Mouse (Mus musculus): ENCODE results near the gene Slc6a12. TPM values are rescaled to one million over a fixed set of nuclear protein-coding genes. Genes with fewer than 3 reads are reported as not detected.
A peak's percentile ranks its signal among the peaks of the same experiment; 100 is the strongest.

Slc6a12 gene
- polyA plus RNA-seq, 1 experiment from 2014 or later: 0.44 TPM

DNA sequence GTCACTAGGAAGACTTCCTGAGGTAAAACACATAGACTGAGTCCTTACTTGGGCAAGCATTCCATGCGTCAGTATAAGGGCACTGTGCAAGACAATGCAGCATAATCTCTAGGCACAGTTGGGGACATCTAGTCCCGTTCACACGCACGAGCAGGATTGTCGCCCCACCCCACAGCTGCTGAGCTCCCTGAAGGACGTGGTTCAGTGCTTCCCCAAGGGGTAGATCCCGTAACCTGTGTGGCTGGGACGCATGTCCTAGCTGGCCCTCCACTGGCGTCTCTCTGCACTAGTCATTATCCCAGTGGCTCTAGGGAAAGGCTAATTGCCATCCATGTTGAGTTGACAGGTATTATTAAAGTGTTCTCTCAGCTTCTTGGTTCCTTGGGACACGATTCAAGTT lies 39.2 kb downstream of the Slc6a12 start:
- ATAC-seq (replicated peaks; ENCODE audit: low FRiP score): no peak
- Histone ChIP-seq H3K36me3 (no peaks in the 10 kb centered on the region), H3K4me3 (replicated peaks) (no peak overlapping the region), H3K9me3 (replicated peaks) (no peaks in the 10 kb centered on the region), H3K27ac (no peak overlapping the region), H3K4me1 (no peaks in the 10 kb centered on the region), H3K9ac (no peak overlapping the region), H3K4me2 (no peak overlapping the region), H3K27me3 (peaks cover 2% of the 10 kb centered on the region; the same call in 1 of the 2 replicates)
- 47% methylated on average over 10 of the region's 10 CpGs for WGBS

- Histone ChIP-seq H3K27ac (no peak overlapping the region), H3K9me3 (replicated peaks) (no peaks in the 10 kb centered on the region), H3K4me1 (no peaks in the 10 kb centered on the region), H3K9ac (no peak overlapping the region), H3K27me3 (peaks cover 2% of the 10 kb centered on the region; the same call in 1 of the 2 replicates), H3K4me3 (replicated peaks) (no peak overlapping the region), H3K4me2 (no peak overlapping the region), H3K36me3 (no peaks in the 10 kb centered on the region)
- WGBS: 87% methylated on average over 3 of the region's 3 CpGs
- no peak for ATAC-seq (replicated peaks; ENCODE audit: low FRiP score)
Observed at GRCm38 (mm10) chr6:121385397-121385796, 42.5 kb downstream of the Slc6a12 start.

DNA sequence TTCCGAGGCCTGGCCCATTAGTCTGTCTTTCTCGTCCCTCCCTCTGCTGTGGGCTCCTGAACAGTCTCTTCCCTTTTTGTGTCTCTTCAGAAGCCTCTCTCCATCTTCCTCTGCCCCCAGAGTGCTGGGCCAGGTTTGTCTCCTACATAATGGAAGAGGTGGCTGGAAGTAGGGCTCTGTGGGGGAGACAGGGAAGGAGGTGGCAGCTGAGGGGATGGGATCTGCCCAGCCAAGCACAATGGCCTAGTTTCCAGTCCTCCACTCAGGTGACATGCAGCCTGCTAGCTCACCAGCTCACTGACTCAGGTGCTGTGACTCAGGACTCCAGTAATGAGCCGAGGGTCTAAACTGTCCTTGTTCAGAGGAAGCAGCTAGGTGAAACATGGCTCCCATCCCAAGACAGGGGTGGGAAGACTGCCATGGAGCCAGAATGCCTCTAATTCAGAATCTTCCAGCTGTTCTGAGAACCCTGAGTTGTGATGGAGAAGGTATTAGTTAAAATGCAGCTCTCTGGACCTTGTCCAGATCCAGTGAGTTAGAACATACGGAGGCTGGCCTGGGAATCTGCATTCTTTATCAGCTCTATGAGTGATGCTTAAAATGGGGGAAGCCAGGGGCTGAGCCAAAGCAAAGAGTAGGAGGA lies 49.9 kb downstream of the Slc6a12 start:
- H3K27ac ChIP-seq: no peak overlapping the region
- ATAC-seq (replicated peaks; ENCODE audit: low FRiP score): no peak

DNA sequence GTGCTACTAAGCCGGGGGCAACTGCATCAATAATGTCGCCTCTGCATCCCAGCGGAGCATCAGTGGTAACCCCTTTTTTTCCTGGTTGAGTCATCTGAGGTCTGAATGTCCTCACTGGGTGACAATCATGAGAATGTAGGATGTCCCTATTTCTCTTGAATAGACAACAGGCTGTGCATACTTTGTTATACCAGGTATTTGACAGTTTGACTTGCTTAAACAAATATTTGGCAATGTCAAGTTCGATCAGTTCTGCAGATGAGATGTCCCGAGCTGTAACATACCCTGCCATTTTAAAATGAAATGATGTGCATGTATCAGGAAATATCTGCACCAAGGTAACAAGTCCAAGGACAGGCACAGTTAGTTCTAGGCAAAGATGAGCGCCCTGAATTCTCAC lies 58.3 kb downstream of the Slc6a12 start:
- Histone ChIP-seq H3K9ac (no peak overlapping the region), H3K9me3 (replicated peaks) (no peaks in the 10 kb centered on the region), H3K27me3 (no peaks in the 10 kb centered on the region), H3K4me2 (no peak overlapping the region), H3K36me3 (no peaks in the 10 kb centered on the region), H3K4me1 (no peaks in the 10 kb centered on the region), H3K27ac (no peak overlapping the region), H3K4me3 (replicated peaks) (no peak overlapping the region)
- WGBS: 86% methylated on average over 6 of the region's 6 CpGs
- ATAC-seq (replicated peaks; ENCODE audit: low FRiP score): no peak

More for the DNA sequence above, 49.9 kb downstream of the Slc6a12 start:
- no peak overlapping the region for H3K4me3 ChIP-seq (replicated peaks)
- H3K27me3 ChIP-seq: no peaks in the 10 kb centered on the region
- no peak overlapping the region for H3K4me2 ChIP-seq
- no peak overlapping the region for H3K9ac ChIP-seq
- no peaks in the 10 kb centered on the region for H3K9me3 ChIP-seq (replicated peaks)
- no peaks in the 10 kb centered on the region for H3K4me1 ChIP-seq
- WGBS: 85% methylated on average over 4 of the region's 4 CpGs
- H3K36me3 ChIP-seq: no peaks in the 10 kb centered on the region

DNA sequence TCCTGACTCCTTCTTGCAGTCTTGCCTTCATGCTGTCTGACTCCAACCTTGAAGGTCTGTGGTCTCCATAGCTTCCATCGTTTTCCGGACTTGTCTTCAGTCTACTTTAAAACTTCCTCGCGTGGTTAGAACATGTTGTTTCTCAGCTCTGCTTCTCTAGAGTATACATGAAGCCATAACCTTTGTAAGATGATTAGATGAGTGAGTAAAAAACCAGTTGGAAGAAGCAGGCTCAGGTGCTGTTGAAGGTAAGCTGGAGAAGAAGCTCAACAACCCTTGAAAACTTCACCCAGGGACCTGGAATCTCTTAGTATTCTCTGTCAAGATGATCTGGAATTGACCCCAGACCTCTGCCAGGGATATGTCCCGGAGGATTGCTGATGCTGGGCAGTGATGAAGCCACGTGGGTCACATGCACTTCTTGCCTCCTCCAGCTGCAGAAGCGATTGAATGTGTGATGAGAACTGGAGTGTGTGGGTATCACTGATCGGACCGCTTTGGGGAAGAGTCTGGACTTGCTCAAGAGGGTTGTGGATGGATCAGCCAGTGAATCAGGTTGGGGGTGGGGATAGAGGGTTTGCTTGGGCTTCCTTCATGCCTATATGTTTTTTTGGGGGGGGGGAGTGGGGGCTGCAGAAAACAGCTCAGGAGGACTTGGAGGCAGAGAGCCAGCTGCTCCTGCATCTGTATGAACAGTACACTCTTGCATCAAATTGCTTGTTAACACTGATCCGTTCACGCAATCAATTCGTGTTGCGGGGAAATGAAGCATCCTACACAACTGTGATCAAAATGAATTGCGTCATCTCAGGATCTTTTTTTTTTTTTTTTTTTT lies 59.2 kb downstream of the Slc6a12 start:
- H3K4me3 ChIP-seq (replicated peaks): no peak overlapping the region

GRCm38 (mm10) chr6:121402661-121403244 lies 59.9 kb downstream of the Slc6a12 start:
- ATAC-seq (replicated peaks; ENCODE audit: low FRiP score): no peak
- no peak overlapping the region for H3K27ac ChIP-seq
- H3K4me2 ChIP-seq: no peak overlapping the region
- WGBS: 86% methylated on average over 8 of the region's 8 CpGs
- H3K36me3 ChIP-seq: no peaks in the 10 kb centered on the region
- H3K9me3 ChIP-seq (replicated peaks): no peaks in the 10 kb centered on the region
- 0 out of 2 replicates have a peak, but pooled peaks cover 4% of the 10 kb centered on the region for H3K4me1 ChIP-seq
- no peak overlapping the region for H3K9ac ChIP-seq
- no peaks in the 10 kb centered on the region for H3K27me3 ChIP-seq
- no peak overlapping the region for H3K4me3 ChIP-seq (replicated peaks)

More for the DNA sequence above, 59.2 kb downstream of the Slc6a12 start:
- H3K27me3 ChIP-seq: no peaks in the 10 kb centered on the region
- 87% methylated on average over 14 of the region's 14 CpGs for WGBS
- H3K4me2 ChIP-seq: no peak overlapping the region
- H3K9ac ChIP-seq: no peak overlapping the region
- H3K4me1 ChIP-seq: no peaks in the 10 kb centered on the region
- H3K27ac ChIP-seq: no peak overlapping the region
- no peaks in the 10 kb centered on the region for H3K9me3 ChIP-seq (replicated peaks)
- ATAC-seq (replicated peaks; ENCODE audit: low FRiP score): no peak
- no peaks in the 10 kb centered on the region for H3K36me3 ChIP-seq

DNA sequence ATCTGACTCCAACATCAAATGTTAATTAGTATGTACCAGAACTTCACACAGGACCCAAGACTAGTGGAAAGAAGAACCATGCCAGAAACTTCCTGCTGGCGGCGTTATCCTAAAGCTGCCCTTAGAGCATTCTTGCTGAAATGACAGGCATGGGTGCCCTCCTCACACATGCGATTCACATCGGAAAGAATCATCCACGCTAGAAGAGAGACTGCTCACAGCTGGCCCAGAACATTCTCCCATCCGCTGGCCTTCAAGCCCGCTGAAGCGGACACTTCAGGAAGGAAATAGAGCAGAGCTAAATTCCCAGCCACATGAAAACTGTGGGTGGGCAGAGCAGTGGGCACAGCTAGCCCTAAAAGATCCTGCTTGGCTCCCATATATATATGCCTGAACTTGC lies 62.4 kb downstream of the Slc6a12 start:
- H3K27me3 ChIP-seq: peaks cover 6% of the 10 kb centered on the region
- no peak overlapping the region for H3K9ac ChIP-seq
- no peaks in the 10 kb centered on the region for H3K9me3 ChIP-seq (replicated peaks)
- WGBS: 84% methylated on average over 8 of the region's 8 CpGs
- no peak for ATAC-seq (replicated peaks; ENCODE audit: low FRiP score)
- H3K4me2 ChIP-seq: no peak overlapping the region
- H3K4me1 ChIP-seq: 0 out of 2 replicates have a peak, but pooled peaks cover 5% of the 10 kb centered on the region
- no peak overlapping the region for H3K27ac ChIP-seq
- H3K36me3 ChIP-seq: no peaks in the 10 kb centered on the region
- H3K4me3 ChIP-seq (replicated peaks): no peak overlapping the region

DNA sequence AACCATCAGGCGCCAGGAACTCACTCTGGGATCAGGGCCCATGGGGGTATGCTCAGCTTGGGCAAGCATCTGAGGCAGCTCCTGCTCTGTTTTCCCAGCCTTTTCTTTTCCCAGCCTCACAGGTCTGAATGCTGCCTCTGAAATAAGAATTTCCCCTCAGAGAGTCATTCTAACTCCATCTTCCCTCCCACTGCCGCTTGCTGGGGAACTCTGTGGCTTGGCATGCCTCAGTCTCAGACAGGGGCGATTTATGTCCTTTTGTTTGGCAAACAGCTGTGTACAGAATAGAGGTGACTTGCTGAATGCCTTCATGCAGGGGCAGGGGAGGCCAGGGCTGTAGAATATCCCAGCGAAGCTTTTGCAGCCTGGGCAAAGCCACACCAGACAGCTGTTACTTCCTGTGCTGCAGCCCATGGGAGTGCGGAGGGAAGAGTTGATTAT lies 64.7 kb downstream of the Slc6a12 start:
- Histone ChIP-seq H3K27me3 (peaks cover 29% of the 10 kb centered on the region), H3K9ac (no peak overlapping the region), H3K4me1 (peaks cover 8% of the 10 kb centered on the region; the same call in 1 of the 2 replicates), H3K4me2 (no peak overlapping the region), H3K9me3 (replicated peaks) (no peaks in the 10 kb centered on the region), H3K27ac (no peak overlapping the region), H3K36me3 (no peaks in the 10 kb centered on the region), H3K4me3 (replicated peaks) (no peak overlapping the region)
- WGBS: 37% methylated on average over 5 of the region's 5 CpGs
- ATAC-seq (replicated peaks; ENCODE audit: low FRiP score): no peak

DNA sequence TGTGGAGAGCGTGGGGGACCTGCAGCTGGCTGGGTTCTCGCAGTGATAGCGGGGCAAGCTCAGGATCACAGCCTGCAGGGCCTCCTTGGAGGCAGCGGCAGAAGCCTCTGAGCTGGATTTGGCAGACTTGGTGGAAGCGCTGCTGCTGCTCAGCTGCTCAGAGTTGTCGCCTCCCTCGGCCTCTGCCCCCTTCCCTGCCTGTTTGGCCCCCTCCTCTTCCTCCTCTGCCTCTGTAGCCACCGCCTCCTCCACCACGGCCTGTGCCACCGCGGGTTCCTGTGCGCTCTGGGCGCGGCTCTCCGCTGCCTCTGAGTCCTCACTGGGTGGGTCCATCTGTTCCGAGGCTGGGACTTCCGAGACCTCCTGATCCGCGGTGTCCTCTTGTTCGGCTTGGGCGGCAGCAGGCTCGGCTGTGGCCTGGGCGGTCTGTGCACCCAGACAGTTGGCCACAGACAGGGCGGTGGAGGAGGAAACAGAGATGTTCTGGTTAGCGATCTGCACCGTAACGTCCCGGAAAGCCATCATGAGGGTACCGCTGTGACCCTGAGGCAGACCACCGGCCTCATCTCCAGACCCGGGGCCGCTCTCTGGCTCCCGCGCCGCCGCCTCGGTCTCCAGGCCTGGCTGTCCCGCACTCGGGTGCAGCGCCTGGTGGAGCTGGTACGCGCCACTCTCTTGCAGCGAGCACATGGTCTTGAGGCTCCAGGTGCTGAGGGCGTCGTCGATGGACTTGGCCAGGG lies 69.9 kb downstream of the Slc6a12 start:
- H3K27me3 ChIP-seq: peaks cover 58% of the 10 kb centered on the region
- peaks cover 12% of the 10 kb centered on the region for H3K4me1 ChIP-seq
- no peak overlapping the region for H3K27ac ChIP-seq
- H3K36me3 ChIP-seq: no peaks in the 10 kb centered on the region
- peak overlapping the region; percentile 31 for H3K4me3 ChIP-seq (replicated peaks)
- 0 out of 2 replicates have a peak, but pooled peaks have one; percentile 36 for ATAC-seq (replicated peaks; ENCODE audit: low FRiP score)
- no peaks in the 10 kb centered on the region for H3K9me3 ChIP-seq (replicated peaks)
- H3K4me2 ChIP-seq: peak overlapping the region; percentile 58
- 2% methylated on average over 46 of the region's 46 CpGs for WGBS
- no peak overlapping the region for H3K9ac ChIP-seq

Data from kidney, embryonic 15.5 days (tissue).